Mouse (Mus musculus) spleen, postnatal 4 days (tissue): ENCODE data around the gene Dcxr.

Experiments used
- DNase-seq, 2 experiments: peaks; one replicate each; pipeline ENCODE4 v3.0.0; 2022; ENCODE audit warnings: low spot score in 2 of 2

Gene Dcxr

DNA sequence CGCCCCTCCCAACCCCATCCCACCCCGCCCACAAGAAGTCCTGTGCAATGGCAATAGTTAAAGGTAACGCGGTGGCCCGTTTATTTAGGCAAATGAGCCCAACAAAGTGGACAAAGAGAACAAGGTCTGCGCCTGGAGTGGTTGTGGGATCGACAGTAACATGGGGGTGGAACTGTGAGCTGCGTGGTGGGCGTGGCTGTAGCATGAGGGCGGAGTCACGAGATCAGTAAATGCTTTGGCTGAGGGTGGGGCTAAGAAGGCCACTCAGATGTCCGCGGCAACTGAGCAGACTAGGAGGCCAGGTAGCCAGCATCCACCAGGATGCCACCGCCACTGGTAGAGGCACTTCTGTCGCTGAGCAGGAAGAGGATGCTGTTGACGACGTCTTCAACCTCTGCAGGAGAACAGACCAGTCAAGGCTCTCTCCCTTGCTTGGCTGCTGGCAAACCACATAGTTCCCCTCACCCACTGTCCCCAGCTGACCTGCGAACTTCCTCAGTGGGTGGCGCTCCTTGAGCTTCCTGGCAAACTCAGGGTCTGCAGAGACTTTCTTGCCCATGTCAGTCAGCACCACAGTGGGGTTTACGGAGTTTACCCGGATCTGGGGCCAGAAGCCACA is 2.5 kb upstream of the Dcxr start:
- DNase-seq = peak in 1 of 2 experiments; percentile 47

DNA sequence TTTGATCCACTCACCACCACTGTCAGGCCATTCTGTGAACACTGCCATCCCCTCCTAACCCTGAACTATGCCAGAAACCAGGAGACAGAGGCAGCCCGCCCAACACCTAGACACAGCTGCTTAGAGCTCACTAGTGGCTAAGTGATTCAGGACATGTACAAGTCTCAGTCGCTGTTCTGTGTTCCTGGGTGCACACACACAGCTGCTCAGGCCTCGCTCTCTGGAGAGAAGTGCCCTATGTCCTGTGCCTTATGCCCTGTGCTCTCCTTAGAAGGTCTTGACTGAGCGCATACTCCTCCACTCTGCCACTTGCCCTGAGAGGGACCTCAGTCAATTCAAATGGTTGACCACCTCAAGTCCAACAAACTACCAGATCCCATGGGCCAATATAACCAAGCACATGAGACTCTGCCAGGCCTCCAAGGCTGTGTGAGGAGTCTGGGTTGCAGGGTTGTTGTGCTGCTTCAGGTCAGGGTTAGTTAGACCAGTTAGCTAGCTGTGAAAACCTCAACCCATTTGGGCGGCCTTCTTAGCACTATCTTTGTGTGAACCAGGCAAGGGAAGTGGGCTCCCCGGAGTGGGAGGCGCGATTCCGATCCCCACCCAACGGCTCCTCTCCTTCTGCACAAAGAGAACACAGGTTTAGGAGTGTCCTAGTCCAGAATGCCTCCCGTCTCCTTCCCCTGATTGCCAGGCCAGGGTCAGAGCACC is 1.6 kb upstream of the Dcxr start:
- DNase-seq = no peak

GRCm38 (mm10) chr11:120727564-120727963 is 483 bp upstream of the Dcxr start:
- no peak for DNase-seq

GRCm38 (mm10) chr11:120726243-120727168 is 575 bp downstream of the Dcxr start:
- no peak for DNase-seq

DNA sequence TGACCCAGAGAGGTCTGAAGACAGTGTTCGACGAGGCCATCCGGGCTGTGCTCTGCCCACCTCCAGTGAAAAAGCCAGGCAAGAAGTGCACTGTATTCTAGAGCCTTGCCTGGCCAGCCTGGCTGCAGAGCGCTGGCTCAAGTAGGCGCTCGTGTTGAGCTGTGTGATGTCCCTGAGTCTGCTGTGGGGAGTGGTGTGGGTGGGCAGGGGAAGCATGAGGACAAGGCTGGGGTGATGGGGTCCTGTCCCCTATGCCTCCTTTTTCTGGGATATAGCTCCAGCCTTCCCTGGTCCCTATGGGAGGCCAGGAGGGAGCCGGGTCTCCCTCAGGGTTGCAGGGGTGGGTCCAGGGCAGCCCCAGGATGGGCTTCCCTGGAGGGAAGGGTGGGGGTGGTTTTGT is 3.6 kb downstream of the Dcxr start:
- peak in 1 of 2 experiments; percentile 56 for DNase-seq

GRCm38 (mm10) chr11:120722761-120723382 is 4.2 kb downstream of the Dcxr start:
- peak in 1 of 2 experiments; percentile 63 for DNase-seq

DNA sequence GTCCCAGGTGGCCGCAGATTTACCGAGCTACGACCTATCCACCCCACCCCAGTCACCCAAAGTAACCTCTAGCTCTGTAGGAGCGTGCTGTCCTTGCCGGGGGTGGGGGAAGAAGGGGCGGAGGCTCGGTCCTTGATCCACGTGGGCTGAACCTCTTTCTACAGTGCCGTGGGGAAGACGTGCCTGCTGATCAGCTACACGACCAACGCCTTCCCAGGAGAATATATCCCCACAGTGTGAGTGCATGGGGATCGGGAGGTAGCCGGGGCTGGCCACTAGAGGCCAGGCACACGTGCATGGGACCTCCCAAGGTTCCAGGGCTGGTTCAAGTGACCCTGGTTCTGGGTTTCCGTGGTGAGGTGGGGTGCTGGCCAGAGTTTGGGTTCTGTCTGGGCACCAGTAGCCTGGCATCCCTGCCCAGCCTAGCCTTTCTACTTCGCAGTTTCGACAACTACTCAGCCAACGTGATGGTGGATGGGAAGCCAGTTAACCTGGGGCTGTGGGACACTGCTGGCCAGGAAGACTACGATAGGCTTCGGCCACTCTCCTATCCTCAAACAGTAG is 4.9 kb downstream of the Dcxr start:
- DNase-seq = no peak

DNA sequence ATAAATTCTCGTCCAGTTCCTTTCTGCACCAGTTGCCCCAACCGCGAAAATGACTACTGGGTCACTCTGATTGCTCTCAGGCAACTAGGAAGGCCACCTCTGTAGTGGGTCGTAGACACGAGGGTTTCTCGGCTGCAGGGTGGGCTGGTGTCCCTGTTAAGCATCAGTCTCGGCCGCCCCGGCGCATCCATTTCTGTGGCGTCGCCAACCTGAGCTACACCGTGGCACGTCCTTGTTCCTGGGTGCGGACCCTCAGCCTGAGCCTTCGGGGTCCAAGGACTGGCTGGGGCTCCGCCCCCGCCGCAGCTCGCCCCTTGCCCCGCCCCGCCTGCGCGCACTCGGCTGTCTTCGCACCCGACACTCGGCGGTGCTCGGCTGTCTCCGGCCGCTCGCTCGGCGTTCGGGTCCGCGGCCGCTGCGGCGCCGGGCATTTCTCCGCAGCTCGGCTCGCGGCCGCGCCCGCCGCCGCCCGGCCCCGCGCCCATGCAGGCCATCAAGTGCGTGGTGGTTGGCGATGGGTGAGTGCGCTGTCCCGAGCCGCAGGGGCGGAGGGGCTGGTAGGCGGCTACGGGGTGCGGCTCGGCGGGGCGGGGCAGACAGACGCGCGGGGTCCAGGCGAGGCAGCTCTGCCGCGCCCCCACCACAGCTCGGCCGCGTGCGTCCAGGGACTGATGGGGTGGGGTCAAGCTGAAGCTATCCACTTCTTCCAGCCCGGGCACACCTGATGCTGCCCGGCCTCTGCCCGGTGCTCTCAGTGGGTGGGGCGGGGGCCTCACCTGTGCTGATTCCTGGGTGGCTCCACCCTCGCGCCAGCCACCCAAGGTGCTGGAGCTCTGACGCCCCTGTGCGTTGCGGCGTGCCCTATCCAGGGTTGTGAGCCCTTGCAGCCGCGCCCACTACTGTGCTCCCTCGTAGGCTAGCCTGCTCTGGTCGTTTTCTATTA is 5.7 kb downstream of the Dcxr start, which contains the start of gene Rac3:
TSS of gene Rac3 (plus strand) at position 347 of the 943 bp plus-strand sequence.
- DNase-seq = peak in 1 of 2 experiments; percentile 70

- DNase-seq = peak; percentile 89 to 98
Measured at GRCm38 (mm10) chr11:120720450-120720849, 6.6 kb downstream of the Dcxr start.

DNA sequence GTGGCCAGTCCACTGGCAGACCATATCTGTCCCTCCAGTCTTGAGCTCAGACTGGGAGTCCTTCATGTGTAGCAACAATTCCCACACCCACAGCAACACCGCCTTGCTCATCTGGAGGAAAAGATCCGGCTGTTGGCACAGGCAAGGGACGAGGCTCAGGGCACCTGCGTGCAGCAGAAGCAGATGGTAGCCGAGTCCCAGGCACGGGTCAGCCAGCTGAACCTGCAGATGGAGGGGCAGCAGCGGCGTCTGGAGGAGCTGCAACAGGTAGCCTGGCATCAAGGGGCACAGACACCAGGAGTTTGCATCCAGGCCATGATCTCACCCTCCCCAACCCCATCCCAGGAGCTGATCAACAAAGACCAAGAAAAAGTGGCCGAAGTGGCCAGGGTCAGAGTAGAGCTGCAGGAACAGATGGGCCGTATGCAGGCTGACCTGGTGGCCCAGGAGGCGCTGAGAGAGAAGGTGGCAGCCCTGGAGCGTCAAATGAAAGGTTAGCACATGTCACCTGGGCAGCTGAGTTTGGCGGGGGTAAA is 7.2 kb downstream of the Dcxr start:
- DNase-seq = no peak

GRCm38 (mm10) chr11:120719242-120719641 is 7.8 kb downstream of the Dcxr start:
- DNase-seq = no peak

- DNase-seq = no peak
Measured at GRCm38 (mm10) chr11:120715131-120715530, 11.9 kb downstream of the Dcxr start.

- no peak for DNase-seq
Measured at GRCm38 (mm10) chr11:120714546-120714945, 12.5 kb downstream of the Dcxr start.

DNA sequence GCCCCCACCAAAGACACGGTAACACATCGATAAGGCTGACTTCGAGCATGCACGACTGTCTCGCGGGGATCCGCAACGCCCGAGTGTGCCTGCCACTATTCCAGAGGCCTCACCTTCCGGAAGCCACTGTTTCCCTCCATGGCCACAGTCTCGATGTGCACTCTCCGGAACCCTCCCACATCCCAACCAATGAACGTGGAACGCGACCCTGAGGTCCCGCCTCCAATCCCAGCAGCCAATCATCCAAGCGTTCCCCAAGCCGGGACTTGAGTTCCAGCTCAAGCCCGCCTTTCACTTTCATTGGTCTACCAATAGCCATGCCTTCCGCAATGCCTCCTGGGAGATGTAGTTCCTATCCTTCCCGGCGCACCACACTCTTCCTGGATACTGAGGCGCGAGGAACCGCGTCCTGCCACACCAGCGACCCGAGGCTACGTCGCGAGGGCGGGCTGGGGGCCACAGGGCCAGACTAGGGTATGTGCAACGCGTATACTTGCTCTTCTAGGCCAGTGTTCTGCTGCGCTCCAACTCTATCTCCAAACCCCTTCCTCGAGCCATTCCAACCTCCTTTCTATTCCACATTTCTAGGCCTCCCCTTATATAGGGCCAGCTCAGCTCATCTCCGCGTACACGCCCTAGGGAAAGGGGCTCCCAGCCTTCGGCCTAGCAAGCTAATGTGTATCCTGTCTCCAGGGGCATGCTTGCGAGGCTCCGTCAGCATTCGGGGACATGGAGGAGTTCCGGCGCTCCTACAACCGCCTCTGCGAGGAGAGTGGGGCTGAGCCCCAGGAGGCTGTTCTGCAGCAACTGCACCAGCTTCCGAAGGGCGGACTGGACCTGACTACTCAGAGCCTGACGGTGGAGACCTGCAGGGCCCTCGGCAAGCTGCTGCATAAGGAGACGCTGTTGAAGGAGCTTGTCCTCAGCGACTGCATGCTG is 13.2 kb downstream of the Dcxr start, which contains the start of the genes Cenpx and Lrrc45:
TSS of gene Cenpx (minus strand) at position 159 of the 939 bp plus-strand sequence.
TSS of gene Lrrc45 (plus strand) at position 346 of the 939 bp plus-strand sequence.
- peak; percentile 95 to 96 for DNase-seq

DNA sequence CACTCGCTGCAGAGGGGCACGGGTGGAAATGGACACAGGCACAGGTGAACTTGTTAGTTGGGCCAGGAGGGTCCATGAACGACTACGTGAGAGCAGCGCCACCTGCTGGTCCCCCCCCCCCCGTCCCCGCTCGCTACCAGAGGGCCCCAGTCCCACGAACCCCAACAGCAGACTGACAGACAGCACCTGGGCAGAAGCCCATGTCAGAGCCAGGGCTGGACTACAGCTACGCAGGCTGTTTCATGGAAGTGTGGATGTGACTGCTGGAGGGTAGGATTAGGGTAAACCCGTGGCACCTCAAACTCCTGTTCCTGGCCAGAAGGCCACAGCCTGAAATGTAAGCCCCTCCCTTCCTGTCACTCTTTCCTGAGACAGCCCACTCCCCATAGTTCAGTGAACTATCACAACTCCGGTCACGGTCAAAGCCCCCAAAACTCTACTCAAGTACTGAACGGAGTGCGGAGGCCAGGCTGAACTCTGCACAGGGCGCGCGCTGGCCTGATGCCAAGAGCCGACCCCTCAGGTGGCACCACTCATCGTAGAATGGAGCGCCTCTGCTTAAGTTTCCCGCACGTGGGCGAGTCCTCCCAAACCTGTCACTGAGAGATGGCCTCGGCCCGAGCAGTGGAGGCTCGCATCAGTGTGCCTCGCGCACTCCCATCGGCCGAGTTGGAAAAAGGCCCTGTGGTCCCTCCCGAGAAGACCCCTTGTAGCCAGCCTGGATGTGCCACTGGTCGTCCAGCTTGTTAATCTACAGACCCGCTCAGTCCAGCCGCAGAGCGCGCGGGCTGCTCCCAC is 14.1 kb downstream of the Dcxr start:
- DNase-seq = peak; percentile 58 to 86

GRCm38 (mm10) chr11:120711980-120712604 is 15.0 kb downstream of the Dcxr start:
- no peak for DNase-seq

GRCm38 (mm10) chr11:120710672-120711071 is 16.4 kb downstream of the Dcxr start:
- DNase-seq = no peak
